Mouse (Mus musculus): ENCODE results near the gene Hoxa4. TPM values are rescaled to one million over a fixed set of nuclear protein-coding genes. Genes with fewer than 3 reads are reported as not detected.

The Hoxa4 gene
- polyA plus RNA-seq, 1 experiment from 2014 or later = 3.6 TPM

DNA sequence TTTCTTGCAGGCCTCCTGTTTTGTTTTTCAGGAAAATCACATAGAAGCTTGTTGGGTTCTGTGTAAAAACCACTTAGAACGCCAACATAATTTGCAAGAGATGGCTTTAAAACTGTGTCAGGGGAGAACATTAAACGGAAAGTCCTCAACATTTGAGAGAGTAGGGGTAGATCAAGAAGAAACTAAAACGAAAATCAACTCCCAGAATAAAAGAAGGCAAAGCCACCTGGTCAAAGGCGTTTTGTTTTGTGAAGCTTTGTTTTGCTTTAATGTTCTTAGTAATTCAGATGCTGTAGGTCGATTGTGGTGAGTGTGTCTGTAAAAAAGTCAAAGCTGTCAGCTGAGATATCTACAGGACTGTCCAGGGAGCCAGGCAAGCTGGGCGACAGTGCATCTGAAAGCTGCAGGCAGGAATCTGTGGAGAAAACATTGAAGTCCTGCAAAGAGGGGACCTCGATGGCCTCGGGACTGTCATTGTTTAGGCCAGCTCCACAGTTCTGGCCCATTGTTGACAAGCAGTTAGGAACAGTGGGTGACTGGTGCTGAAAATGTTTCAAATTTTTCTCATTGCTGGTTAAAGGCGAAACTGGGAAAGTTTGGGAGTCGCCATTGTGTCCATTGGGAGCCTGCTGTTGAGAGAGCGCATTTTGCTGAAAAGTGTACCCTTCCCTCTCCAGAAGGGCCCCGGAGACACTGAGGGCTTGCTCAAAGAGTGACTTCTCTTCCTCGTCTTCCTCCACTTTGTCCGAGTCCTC lies 28.8 kb downstream of the Hoxa4 start:
- no peaks in the 10 kb centered on the region for H3K4me1 ChIP-seq (replicated peaks; ENCODE audit: control insufficient read depth, insufficient read depth, low read length)
- no peak for ATAC-seq
- no peaks in the 10 kb centered on the region for H3K36me3 ChIP-seq (ENCODE audit: control insufficient read depth, insufficient read depth)
- H3K9ac ChIP-seq (ENCODE audit: low read depth, low read length) = peak overlapping the region; percentile 71
- peak overlapping the region; percentile 47 for H3K4me3 ChIP-seq (ENCODE audit: low read depth, low read length)
- 60% methylated on average over 14 of the region's 14 CpGs for WGBS
- TF ChIP-seq CTCF (IDR thresholded peaks at IDR 0.05; ENCODE audit: low read depth) = no peak
- H3K27ac ChIP-seq (ENCODE audit: low read depth, low read length) = peak overlapping the region; percentile 73
- H3K27me3 ChIP-seq (replicated peaks; ENCODE audit: control insufficient read depth, insufficient read depth, low read length) = peaks cover 35% of the 10 kb centered on the region
- H3K4me2 ChIP-seq (replicated peaks; ENCODE audit: low read depth) = peak overlapping the region; percentile 63
- H3K9me3 ChIP-seq (ENCODE audit: control insufficient read depth) = no peaks in the 10 kb centered on the region

DNA sequence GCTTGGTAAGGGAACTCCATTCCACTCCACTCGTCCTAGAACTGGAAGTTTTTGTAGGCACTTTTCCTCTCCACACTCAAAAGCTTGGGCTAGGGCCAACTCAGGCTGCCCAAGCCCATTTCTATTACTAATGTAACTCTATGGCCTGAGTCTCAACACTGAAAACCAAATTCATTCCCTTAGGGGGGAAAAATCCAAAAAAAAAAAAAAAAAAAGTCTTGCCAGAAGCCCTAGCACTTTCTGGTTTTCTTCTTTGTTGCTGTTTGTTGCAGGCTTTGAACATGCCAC lies 29.5 kb downstream of the Hoxa4 start:
- Histone ChIP-seq H3K4me1 (replicated peaks; ENCODE audit: control insufficient read depth, insufficient read depth, low read length) (no peaks in the 10 kb centered on the region), H3K4me2 (replicated peaks; ENCODE audit: low read depth) (peak overlapping the region; percentile 99)
- 55% methylated on average over 1 of the region's 1 CpGs for WGBS

DNA sequence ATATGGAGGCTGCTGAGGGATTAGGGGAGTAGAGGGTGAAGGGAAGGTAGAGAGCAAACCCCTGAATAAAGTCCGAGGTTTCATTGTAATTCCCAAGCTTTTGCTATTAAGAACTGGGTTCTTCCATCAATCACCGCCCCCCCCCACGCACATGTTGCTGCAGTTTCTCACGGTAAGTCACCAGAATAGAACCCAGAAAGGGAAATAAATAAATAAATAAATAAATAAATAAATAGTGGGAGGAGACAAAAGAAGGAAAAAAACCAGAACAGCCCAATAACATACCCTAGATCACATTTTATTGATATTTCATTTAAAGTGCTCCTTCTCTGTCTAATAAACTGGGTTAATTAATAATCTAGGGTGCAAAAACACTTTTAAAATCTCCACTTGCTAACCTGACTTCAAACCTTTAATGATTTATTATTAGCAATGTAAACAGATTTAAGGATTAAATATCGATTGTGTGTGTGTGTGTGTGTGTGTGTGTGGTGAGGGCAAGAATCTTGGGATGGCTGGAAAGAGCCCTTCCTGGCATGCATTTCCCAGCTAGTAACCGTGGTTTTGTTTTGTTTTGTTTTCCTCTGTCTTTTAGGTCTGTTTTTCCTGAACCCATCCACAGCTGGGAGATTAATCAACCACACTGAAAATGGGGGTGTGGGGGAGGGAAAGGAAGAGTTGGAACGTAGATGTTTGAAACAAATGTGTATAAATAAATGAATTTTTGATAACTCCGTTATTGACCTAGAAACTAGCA lies 30.0 kb downstream of the Hoxa4 start:
- no peaks in the 10 kb centered on the region for H3K36me3 ChIP-seq (ENCODE audit: control insufficient read depth, insufficient read depth)
- H3K4me1 ChIP-seq (replicated peaks; ENCODE audit: control insufficient read depth, insufficient read depth, low read length) = no peaks in the 10 kb centered on the region
- peak overlapping the region; percentile 99 for H3K4me2 ChIP-seq (replicated peaks; ENCODE audit: low read depth)
- peaks cover 42% of the 10 kb centered on the region for H3K27me3 ChIP-seq (replicated peaks; ENCODE audit: control insufficient read depth, insufficient read depth, low read length)
- H3K4me3 ChIP-seq (ENCODE audit: low read depth, low read length) = peak overlapping the region; percentile 39
- no peak overlapping the region for H3K27ac ChIP-seq (ENCODE audit: low read depth, low read length)
- WGBS = 36% methylated on average over 8 of the region's 8 CpGs
- TF ChIP-seq CTCF (IDR thresholded peaks at IDR 0.05; ENCODE audit: low read depth) = no peak
- H3K9ac ChIP-seq (ENCODE audit: low read depth, low read length) = no peak overlapping the region
- no peaks in the 10 kb centered on the region for H3K9me3 ChIP-seq (ENCODE audit: control insufficient read depth)
- ATAC-seq = no peak

More for the DNA sequence above, 29.5 kb downstream of the Hoxa4 start:
- H3K9ac ChIP-seq (ENCODE audit: low read depth, low read length) = no peak overlapping the region
- no peak overlapping the region for H3K27ac ChIP-seq (ENCODE audit: low read depth, low read length)
- H3K4me3 ChIP-seq (ENCODE audit: low read depth, low read length) = 0 out of 2 replicates have a peak overlapping the region, but pooled peaks have one; percentile 9
- ATAC-seq = no peak
- TF ChIP-seq CTCF (IDR thresholded peaks at IDR 0.05; ENCODE audit: low read depth) = no peak
- no peaks in the 10 kb centered on the region for H3K36me3 ChIP-seq (ENCODE audit: control insufficient read depth, insufficient read depth)
- H3K9me3 ChIP-seq (ENCODE audit: control insufficient read depth) = no peaks in the 10 kb centered on the region
- H3K27me3 ChIP-seq (replicated peaks; ENCODE audit: control insufficient read depth, insufficient read depth, low read length) = peaks cover 37% of the 10 kb centered on the region

DNA sequence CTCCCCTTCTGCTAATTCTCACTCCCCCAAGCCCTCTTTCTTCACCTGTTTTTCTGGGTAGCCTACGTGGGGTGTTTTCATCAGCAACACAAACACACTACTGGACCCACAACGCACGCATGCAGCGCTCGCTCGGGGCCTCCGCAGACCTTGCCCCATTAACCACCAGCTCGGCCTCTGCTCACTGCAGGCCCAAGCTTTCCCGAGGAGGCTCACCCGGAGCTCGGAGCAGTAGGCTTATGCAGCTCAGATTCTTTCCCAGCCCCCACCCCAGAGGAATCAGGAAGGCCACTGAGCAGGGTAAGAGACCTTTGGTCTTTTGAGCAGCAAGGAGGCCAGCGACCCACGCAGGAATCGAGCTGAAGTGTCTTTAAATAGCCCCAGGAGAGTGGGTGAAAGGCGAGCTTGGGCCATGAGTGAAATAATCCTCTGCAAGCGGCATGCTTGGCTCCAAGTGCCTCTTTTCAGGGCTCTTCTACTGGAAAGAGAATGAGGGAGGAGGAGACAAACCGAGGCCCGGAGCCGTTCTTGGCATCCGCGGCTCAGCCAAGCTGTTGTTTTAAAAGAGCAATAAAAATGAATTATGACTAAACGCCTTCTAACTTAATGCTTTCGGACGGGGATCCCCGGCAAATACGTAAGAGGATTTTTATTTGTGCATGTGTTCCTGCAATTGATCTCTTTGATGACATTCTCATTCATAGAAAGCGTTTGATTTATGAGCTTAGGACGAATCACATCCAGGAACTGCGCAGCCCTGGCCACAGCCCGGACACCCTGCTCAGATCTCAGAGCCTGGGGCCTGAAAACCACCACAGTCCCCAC lies 30.8 kb downstream of the Hoxa4 start:
- peaks cover 43% of the 10 kb centered on the region for H3K27me3 ChIP-seq (replicated peaks; ENCODE audit: control insufficient read depth, insufficient read depth, low read length)
- peak; percentile 6; the same call in 1 of the 2 replicates for ATAC-seq
- H3K27ac ChIP-seq (ENCODE audit: low read depth, low read length) = peak overlapping the region; percentile 72
- H3K4me1 ChIP-seq (replicated peaks; ENCODE audit: control insufficient read depth, insufficient read depth, low read length) = no peaks in the 10 kb centered on the region
- H3K4me2 ChIP-seq (replicated peaks; ENCODE audit: low read depth) = peak overlapping the region; percentile 99
- peak overlapping the region; percentile 39 for H3K4me3 ChIP-seq (ENCODE audit: low read depth, low read length)
- no peaks in the 10 kb centered on the region for H3K36me3 ChIP-seq (ENCODE audit: control insufficient read depth, insufficient read depth)
- H3K9me3 ChIP-seq (ENCODE audit: control insufficient read depth) = no peaks in the 10 kb centered on the region
- TF ChIP-seq CTCF (IDR thresholded peaks at IDR 0.05; ENCODE audit: low read depth) = no peak
- WGBS = 5% methylated on average over 30 of the region's 30 CpGs
- peak overlapping the region; percentile 34; the same call in 1 of the 2 replicates for H3K9ac ChIP-seq (ENCODE audit: low read depth, low read length)

DNA sequence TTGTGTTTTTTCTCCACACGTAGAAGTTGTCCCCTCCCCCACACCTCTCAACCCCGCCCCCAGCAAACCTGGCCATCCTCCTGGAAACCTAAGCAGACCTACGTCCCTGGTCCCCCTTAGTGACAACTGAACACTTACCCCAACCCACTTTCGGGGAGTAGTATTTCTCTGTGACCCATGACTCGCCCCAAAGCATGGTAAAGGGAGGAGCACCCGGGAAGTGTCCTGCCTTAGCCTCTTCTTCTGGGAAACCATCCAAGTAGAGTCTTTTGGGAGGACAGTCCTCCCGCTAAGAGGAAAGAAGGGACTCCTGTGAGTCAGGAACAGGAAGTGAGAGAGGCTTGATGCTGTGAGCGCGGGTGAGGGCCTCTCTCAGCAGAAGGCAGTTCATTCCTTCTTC lies 31.6 kb downstream of the Hoxa4 start:
- no peak for TF ChIP-seq CTCF (IDR thresholded peaks at IDR 0.05; ENCODE audit: low read depth)

More for the DNA sequence above, 31.6 kb downstream of the Hoxa4 start:
- H3K4me2 ChIP-seq (replicated peaks; ENCODE audit: low read depth) = peak overlapping the region; percentile 99
- peak overlapping the region; percentile 72; the same call in 1 of the 2 replicates for H3K27ac ChIP-seq (ENCODE audit: low read depth, low read length)
- peaks cover 43% of the 10 kb centered on the region for H3K27me3 ChIP-seq (replicated peaks; ENCODE audit: control insufficient read depth, insufficient read depth, low read length)
- H3K9me3 ChIP-seq (ENCODE audit: control insufficient read depth) = no peaks in the 10 kb centered on the region
- H3K9ac ChIP-seq (ENCODE audit: low read depth, low read length) = peak overlapping the region; percentile 34; the same call in 1 of the 2 replicates
- H3K4me1 ChIP-seq (replicated peaks; ENCODE audit: control insufficient read depth, insufficient read depth, low read length) = no peaks in the 10 kb centered on the region
- no peak for ATAC-seq
- peak overlapping the region; percentile 39 for H3K4me3 ChIP-seq (ENCODE audit: low read depth, low read length)
- 31% methylated on average over 8 of the region's 9 CpGs for WGBS
- H3K36me3 ChIP-seq (ENCODE audit: control insufficient read depth, insufficient read depth) = no peaks in the 10 kb centered on the region

All from intestine, postnatal 0 days (tissue).